Mouse (Mus musculus) brain, embryonic 14.5 days (tissue): ENCODE measurements around the gene Dio1.

Experiments used
- CTCF ChIP-seq: fragments of 200-500 bp; IDR thresholded peaks from 2 replicates; pipeline ENCODE4 v1.5.1; 2012; ENCODE audit warnings: inconsistent platforms, mild to moderate bottlenecking, moderate library complexity, borderline replicate concordance; ENCODE audit not compliant: insufficient read depth, insufficient read length; ENCODE audit errors: extremely low read depth
- POLR2A ChIP-seq: fragments of 200-500 bp; IDR thresholded peaks from 2 replicates; pipeline ENCODE4 v1.6.1; 2012; ENCODE audit warnings: mild to moderate bottlenecking, inconsistent platforms, borderline replicate concordance; ENCODE audit not compliant: poor library complexity, insufficient read depth, insufficient read length, severe bottlenecking; ENCODE audit errors: extremely low read depth

DNA sequence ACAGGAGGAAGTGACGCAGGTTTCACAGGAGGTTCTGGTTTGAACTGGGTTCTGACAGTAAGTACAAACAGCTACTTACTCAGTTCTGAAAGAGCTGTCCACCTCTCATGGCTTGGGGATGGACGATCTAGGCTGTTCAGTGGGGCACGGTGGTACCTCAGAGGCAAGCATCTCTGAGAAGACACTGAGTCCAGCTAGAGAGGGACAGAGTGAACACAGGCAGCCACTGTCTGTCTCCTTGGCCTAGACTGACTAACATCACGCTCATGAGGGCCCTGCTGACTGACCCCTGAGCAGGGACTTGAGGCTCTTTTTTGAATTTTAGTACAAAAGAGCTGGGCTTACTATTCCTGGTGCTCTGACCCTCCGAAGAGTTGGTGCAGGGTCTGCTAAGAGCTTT, 47.2 kb upstream of the Dio1 start:
- TF ChIP-seq CTCF (no peak), POLR2A (no peak)
